Mouse (Mus musculus) C2C12 (cell line): Measurements from ENCODE around the gene Oxa1l. TPM values are rescaled to one million over a fixed set of nuclear protein-coding genes. Genes with fewer than 3 reads are reported as not detected.

Source experiments
- H3K27me3 ChIP-seq: one replicate; pipeline ENCODE4 v1.6.1; 2011; ENCODE audit not compliant: control insufficient read depth, insufficient read depth, insufficient read length
- H3K36me3 ChIP-seq: one replicate; pipeline ENCODE4 v1.6.1; 2011; ENCODE audit not compliant: control insufficient read depth, insufficient read depth
- H3K4me3 ChIP-seq: one replicate; pipeline ENCODE4 v1.5.1; 2011; ENCODE audit warnings: mild to moderate bottlenecking, control low read depth; ENCODE audit not compliant: poor library complexity, insufficient read depth, severe bottlenecking
- H3K79me2 ChIP-seq: one replicate; pipeline ENCODE4 v1.6.1; 2011; ENCODE audit not compliant: control insufficient read depth, insufficient read depth
- H3K79me3 ChIP-seq: one replicate; pipeline ENCODE4 v1.6.1; 2011; ENCODE audit warnings: low read depth, control low read depth
- H3ac ChIP-seq: one replicate; pipeline ENCODE3; 2011; ENCODE audit warnings: low read depth; ENCODE audit not compliant: control insufficient read depth, insufficient read length
- CEBPB ChIP-seq: IDR thresholded peaks from one replicate; pipeline ENCODE4 v1.6.1; 2011; ENCODE audit warnings: low read depth, mild to moderate bottlenecking, control low read depth, moderate library complexity
- CTCF ChIP-seq: IDR thresholded peaks from one replicate; pipeline ENCODE4 v1.5.1; 2011; ENCODE audit not compliant: control insufficient read depth, insufficient read depth, insufficient read length
- FOSL1 ChIP-seq: IDR thresholded peaks from one replicate; pipeline ENCODE4 v1.8.0; 2011; ENCODE audit warnings: mild to moderate bottlenecking, low read length; ENCODE audit not compliant: poor library complexity, insufficient read depth, severe bottlenecking
- MAX ChIP-seq: IDR thresholded peaks from one replicate; pipeline ENCODE4 v1.6.1; 2011; ENCODE audit warnings: mild to moderate bottlenecking, control low read depth
- MYOD1 ChIP-seq: IDR thresholded peaks from one replicate; pipeline ENCODE4 v1.6.1; 2011; ENCODE audit warnings: low read depth; ENCODE audit not compliant: control insufficient read depth, insufficient read length
- MYOG ChIP-seq: IDR thresholded peaks from one replicate; pipeline ENCODE4 v1.6.1; 2011; ENCODE audit not compliant: control insufficient read depth, insufficient read length; ENCODE audit errors: extremely low read depth
- USF1 ChIP-seq: IDR thresholded peaks from one replicate; pipeline ENCODE4 v1.6.1; 2011; ENCODE audit warnings: low read depth, mild to moderate bottlenecking, control low read depth, moderate library complexity
- polyA plus RNA-seq: library from polyadenylated mRNA; unstranded; fragments of >200 nt; fragmentation: generic; extraction: Trizol; gene quantifications from one replicate; pipeline ENCODE4 v1.2.1, GENCODE M21; 2012; ENCODE audit warnings: missing spikeins

The Oxa1l gene
- polyA plus RNA-seq, 1 experiment, result 54.8 TPM

- H3K79me3 ChIP-seq, result no peaks in the 10 kb centered on the region
- no peak overlapping the region for H3ac ChIP-seq
- H3K79me2 ChIP-seq, result no peaks in the 10 kb centered on the region
- H3K4me3 ChIP-seq, result no peak overlapping the region
- no peaks in the 10 kb centered on the region for H3K36me3 ChIP-seq
- no peaks in the 10 kb centered on the region for H3K27me3 ChIP-seq
- TF ChIP-seq MAX (no peak), CEBPB (no peak), CTCF (no peak)
These were observed 37.4 kb downstream of the Oxa1l start for GRCm38 (mm10) chr14:54397872-54398527.

- no peak overlapping the region for H3K4me3 ChIP-seq
- no peak overlapping the region for H3ac ChIP-seq
- H3K36me3 ChIP-seq, result no peaks in the 10 kb centered on the region
- H3K27me3 ChIP-seq, result no peaks in the 10 kb centered on the region
- no peaks in the 10 kb centered on the region for H3K79me3 ChIP-seq
- H3K79me2 ChIP-seq, result no peaks in the 10 kb centered on the region
- no peak for TF ChIP-seq CEBPB
- no peak for TF ChIP-seq FOSL1
- no peak for TF ChIP-seq USF1
- no peak for TF ChIP-seq MYOG
- TF ChIP-seq MAX, result no peak
- no peak for TF ChIP-seq MYOD1
These were observed 37.9 kb downstream of the Oxa1l start for GRCm38 (mm10) chr14:54398528-54398916.

- H3K79me2 ChIP-seq, result no peaks in the 10 kb centered on the region
- TF ChIP-seq MAX, result no peak
- no peak for TF ChIP-seq CTCF
- no peak for TF ChIP-seq CEBPB
- no peak for TF ChIP-seq FOSL1
- no peak for TF ChIP-seq MYOD1
- no peak for TF ChIP-seq USF1
- TF ChIP-seq MYOG, result no peak
- H3K79me3 ChIP-seq, result no peaks in the 10 kb centered on the region
- H3K27me3 ChIP-seq, result no peaks in the 10 kb centered on the region
- no peak overlapping the region for H3K4me3 ChIP-seq
- no peak overlapping the region for H3ac ChIP-seq
- no peaks in the 10 kb centered on the region for H3K36me3 ChIP-seq
These were observed 38.3 kb downstream of the Oxa1l start for GRCm38 (mm10) chr14:54398921-54399382.

GRCm38 (mm10) chr14:54401723-54402122 is 41.1 kb downstream of the Oxa1l start:
- Histone ChIP-seq H3K36me3 (no peaks in the 10 kb centered on the region), H3K79me3 (no peaks in the 10 kb centered on the region), H3K79me2 (no peaks in the 10 kb centered on the region), H3K27me3 (no peaks in the 10 kb centered on the region), H3K4me3 (no peak overlapping the region), H3ac (no peak overlapping the region)
- no peak for TF ChIP-seq CTCF
- no peak for TF ChIP-seq MYOD1
- no peak for TF ChIP-seq USF1
- TF ChIP-seq CEBPB, result no peak
- no peak for TF ChIP-seq FOSL1
- no peak for TF ChIP-seq MYOG
- TF ChIP-seq MAX, result no peak

GRCm38 (mm10) chr14:54408336-54409056 is 47.9 kb downstream of the Oxa1l start:
- no peaks in the 10 kb centered on the region for H3K79me2 ChIP-seq
- no peak overlapping the region for H3K4me3 ChIP-seq
- H3K36me3 ChIP-seq, result no peaks in the 10 kb centered on the region

More at GRCm38 (mm10) chr14:54408336-54409056, 47.9 kb downstream of the Oxa1l start:
- Histone ChIP-seq H3ac (no peak overlapping the region), H3K79me3 (no peaks in the 10 kb centered on the region), H3K27me3 (no peaks in the 10 kb centered on the region)
- no peak for TF ChIP-seq FOSL1
- no peak for TF ChIP-seq MYOG
- no peak for TF ChIP-seq CTCF
- no peak for TF ChIP-seq CEBPB
- TF ChIP-seq MAX, result no peak
- no peak for TF ChIP-seq MYOD1
- TF ChIP-seq USF1, result no peak
